13 mouse cellular contexts compared by ENCODE assay signal in the genomic region with DNA sequence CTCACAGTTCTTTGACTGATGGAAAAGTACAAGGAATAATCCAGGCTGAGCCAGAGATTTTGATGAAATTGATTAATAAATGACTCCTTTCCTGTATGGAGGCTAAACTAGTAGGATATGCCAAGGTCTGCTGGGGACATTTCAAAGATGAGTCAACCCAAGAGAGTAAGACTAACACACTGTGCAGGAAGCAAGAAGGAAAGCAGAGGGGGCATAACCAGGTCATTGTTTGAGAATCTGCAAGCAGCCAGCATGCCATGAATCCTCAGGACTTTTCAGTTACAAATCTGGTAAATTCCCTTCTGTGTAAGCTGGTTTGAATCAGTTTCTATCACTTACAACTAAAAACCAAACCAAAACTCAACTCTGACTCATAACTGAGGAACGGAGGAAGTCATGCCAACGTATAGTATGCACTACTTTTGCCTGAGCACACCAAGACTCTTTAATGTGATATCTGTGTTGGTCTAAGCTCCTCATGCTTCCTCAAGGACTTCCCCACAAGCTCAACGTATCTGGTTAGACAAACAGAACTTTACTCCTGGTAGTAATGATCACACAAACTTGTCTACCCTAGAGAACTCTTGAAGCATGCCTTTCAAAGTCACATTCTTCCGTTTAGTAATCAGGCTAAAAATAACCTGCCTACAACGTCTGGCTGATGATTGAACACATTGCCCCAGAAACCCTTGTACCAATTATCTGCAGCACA.
A peak's percentile ranks its signal among the peaks of the same experiment; 100 is the strongest.
DNase-seq lines count a peak whose midpoint lies in the region; TF ChIP-seq lines count a peak whose summit lies in the region.
"Had no signal": no experiment of that assay in that cellular context is flagged by ENCODE, and none has a peak within 500 bp of the region (broad histone marks: within the 10 kb centered on the region; RNA-seq: fewer than 3 reads in every experiment).

No protein-coding gene starts in this region.

- no peak for TF ChIP-seq CTCF in embryonic fibroblast, embryonic 13.5 days (IDR thresholded peaks at IDR 0.05; ENCODE audit: borderline replicate concordance, insufficient read depth, low read length)

- DNase-seq in kidney, postnatal 14 days, result peak; percentile 17
- DNase-seq in kidney, postnatal 10 days, result no peak
- peak; percentile 63 for DNase-seq in Muller cell, postnatal 12 days (ENCODE audit: inconsistent ontology term)
- DNase-seq in lung, postnatal 25 days (ENCODE audit: low spot score), result peak; percentile 16
- no peak for DNase-seq in left cerebral cortex, adult 11 months (ENCODE audit: low spot score)
- no peak for DNase-seq in urinary bladder, postnatal 4 days (ENCODE audit: low spot score in 2 of 2)
- DNase-seq: cerebellum, adult 2 months; embryo, embryonic 11 days; thymus, postnatal 36 days had no signal

- TF ChIP-seq POLR2A in embryonic fibroblast, embryonic 13.5 days (IDR thresholded peaks at IDR 0.05; ENCODE audit: low read depth, low read length), result no peak

- H3K27ac ChIP-seq in embryonic fibroblast, embryonic 13.5 days (ENCODE audit: insufficient read depth, low read length), result peak overlapping the region; percentile 50
- H3K27ac ChIP-seq: liver, embryonic 14.5 days; midbrain, embryonic 10.5 days; stomach, embryonic 15.5 days had no signal

- H3K4me3 ChIP-seq in embryonic fibroblast, embryonic 13.5 days (ENCODE audit: insufficient read depth, low read length), result no peak overlapping the region
- H3K4me3 ChIP-seq: midbrain, embryonic 10.5 days; stomach, embryonic 15.5 days had no signal

- peaks cover 12% of the 10 kb centered on the region for H3K4me1 ChIP-seq in embryonic fibroblast, embryonic 13.5 days (ENCODE audit: control insufficient read depth, insufficient read depth, low read length)
- H3K4me1 ChIP-seq: stomach, embryonic 15.5 days had no signal

Comparison
In these comparisons a context has a peak if more than half of its experiments do, and no peak if none do; other contexts are left out.
1. DNase-seq: peak in kidney, postnatal 14 days (single experiment), Muller cell, postnatal 12 days (single experiment) and lung, postnatal 25 days (single experiment); none in kidney, postnatal 10 days (single experiment), left cerebral cortex, adult 11 months (single experiment) and urinary bladder, postnatal 4 days (0 of 2).